Mouse (Mus musculus) thymus, adult 2 months (tissue): ENCODE measurements around the gene Macrod1. TPM values are rescaled to one million over a fixed set of nuclear protein-coding genes. Genes with fewer than 3 reads are reported as not detected.

Experiments
- DNase-seq: peaks from one replicate; pipeline ENCODE4 v3.0.0; 2021
- H3K27ac ChIP-seq: fragments of 200-500 bp; 2 replicates; pipeline ENCODE4 v1.5.1; 2012; ENCODE audit warnings: low read length, control low read depth; ENCODE audit not compliant: control insufficient read depth, insufficient read depth
- H3K27me3 ChIP-seq: fragments of 200-500 bp; 2 replicates; pipeline ENCODE4 v1.6.1; 2012; ENCODE audit warnings: mild to moderate bottlenecking, low read length, moderate library complexity, mixed read lengths; ENCODE audit not compliant: control insufficient read depth, insufficient read depth
- H3K36me3 ChIP-seq: fragments of 200-500 bp; 2 replicates; pipeline ENCODE4 v1.6.1; 2012; ENCODE audit warnings: mild to moderate bottlenecking, low read length, moderate library complexity; ENCODE audit not compliant: control insufficient read depth, insufficient read depth
- H3K4me1 ChIP-seq: fragments of 200-500 bp; replicated peaks from 2 replicates; pipeline ENCODE4 v1.6.1; 2012; ENCODE audit warnings: low read length; ENCODE audit not compliant: control insufficient read depth, insufficient read depth
- H3K4me3 ChIP-seq: fragments of 200-500 bp; 2 replicates; pipeline ENCODE4 v1.5.1; 2012; ENCODE audit warnings: mild to moderate bottlenecking, low read length, control low read depth, moderate library complexity; ENCODE audit not compliant: control insufficient read depth, insufficient read depth
- CTCF ChIP-seq: fragments of 200-500 bp; IDR thresholded peaks from 2 replicates; pipeline ENCODE4 v1.5.1; 2012; ENCODE audit warnings: mild to moderate bottlenecking, control low read depth, low read length, moderate library complexity, borderline replicate concordance; ENCODE audit not compliant: control insufficient read depth, poor library complexity, insufficient read depth; ENCODE audit errors: extremely low read depth
- POLR2A ChIP-seq: fragments of 200-500 bp; IDR thresholded peaks from 2 replicates; pipeline ENCODE4 v1.6.1; 2012; ENCODE audit warnings: mild to moderate bottlenecking, low read length, control low read depth, moderate library complexity; ENCODE audit not compliant: control insufficient read depth, poor library complexity, insufficient read depth; ENCODE audit errors: extremely low read depth
- WGBS: fragments of 180-500 bp; shearing (Covaris S2); methylation state at CpG from one replicate; pipeline ENCODE4 v1.1.7; 2018; 5-methylcytosine and 5-hydroxymethylcytosine counted together
- polyA plus RNA-seq: library from polyadenylated mRNA; depleted of rRNA; stranded (reverse); fragments of >200 nt; gene quantifications from 2 replicates; pipeline ENCODE4 v1.2.3, GENCODE M21; 2012; rRNA removed

Gene Macrod1
- 37.5 and 49.3 TPM in 2 replicates for polyA plus RNA-seq

DNA sequence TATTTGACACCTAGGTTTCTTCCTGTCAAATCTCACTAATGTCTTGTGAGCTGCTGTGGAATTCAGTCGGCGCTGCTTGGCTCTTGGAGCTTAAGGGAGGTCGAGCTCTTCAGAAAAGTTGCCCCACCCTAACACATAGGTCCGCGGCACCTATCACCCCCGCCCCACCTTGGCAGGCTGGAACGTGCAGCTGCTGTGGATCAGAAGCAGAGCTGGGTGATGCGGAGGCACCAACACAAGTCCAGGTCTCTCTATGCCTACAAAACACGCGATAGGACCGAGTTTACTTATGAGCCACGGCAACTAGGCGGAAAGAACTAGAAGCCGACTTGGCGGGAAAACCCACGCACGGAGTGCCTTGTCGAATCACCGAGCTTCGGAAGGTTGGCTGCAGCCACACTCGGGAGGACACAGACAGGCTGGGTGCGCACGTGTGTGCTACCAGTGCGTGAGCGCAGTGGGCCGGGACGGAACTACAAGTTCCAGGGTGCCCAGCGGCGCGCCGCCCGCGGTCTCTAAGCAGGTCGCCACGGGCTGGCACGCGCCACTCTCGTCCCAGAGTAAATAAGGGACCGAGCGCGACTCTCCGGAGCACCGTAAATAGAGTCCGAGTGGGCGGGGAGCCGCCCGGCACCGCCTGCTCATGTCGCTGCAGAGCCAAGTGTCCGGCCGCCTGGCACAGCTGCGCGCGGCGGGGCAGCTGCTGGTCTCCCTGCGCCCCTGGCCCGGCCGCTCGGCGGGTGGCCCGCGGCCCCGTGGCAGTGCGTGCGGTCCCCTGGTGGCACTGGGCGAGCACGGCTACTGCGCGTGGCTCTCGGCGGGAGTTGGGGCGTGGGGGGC is at the start of gene Macrod1:
TSS of gene Macrod1 (plus strand) at position 563 of the 840 bp plus-strand sequence.
- H3K27ac ChIP-seq: no peak within 1 kb of the TSS
- no peaks in the 10 kb centered on the region for H3K27me3 ChIP-seq
- peaks cover 18% of the 10 kb centered on the region for H3K4me1 ChIP-seq
- TF ChIP-seq POLR2A (no peak), CTCF (peak; percentile 65; the same call in 1 of the 2 replicates)
- no peaks in the 10 kb centered on the region for H3K36me3 ChIP-seq
- DNase-seq: peak; percentile 76
- WGBS: 1% methylated on average over 72 of the region's 72 CpGs
- peak within 1 kb of the TSS; percentile 61 for H3K4me3 ChIP-seq

DNA sequence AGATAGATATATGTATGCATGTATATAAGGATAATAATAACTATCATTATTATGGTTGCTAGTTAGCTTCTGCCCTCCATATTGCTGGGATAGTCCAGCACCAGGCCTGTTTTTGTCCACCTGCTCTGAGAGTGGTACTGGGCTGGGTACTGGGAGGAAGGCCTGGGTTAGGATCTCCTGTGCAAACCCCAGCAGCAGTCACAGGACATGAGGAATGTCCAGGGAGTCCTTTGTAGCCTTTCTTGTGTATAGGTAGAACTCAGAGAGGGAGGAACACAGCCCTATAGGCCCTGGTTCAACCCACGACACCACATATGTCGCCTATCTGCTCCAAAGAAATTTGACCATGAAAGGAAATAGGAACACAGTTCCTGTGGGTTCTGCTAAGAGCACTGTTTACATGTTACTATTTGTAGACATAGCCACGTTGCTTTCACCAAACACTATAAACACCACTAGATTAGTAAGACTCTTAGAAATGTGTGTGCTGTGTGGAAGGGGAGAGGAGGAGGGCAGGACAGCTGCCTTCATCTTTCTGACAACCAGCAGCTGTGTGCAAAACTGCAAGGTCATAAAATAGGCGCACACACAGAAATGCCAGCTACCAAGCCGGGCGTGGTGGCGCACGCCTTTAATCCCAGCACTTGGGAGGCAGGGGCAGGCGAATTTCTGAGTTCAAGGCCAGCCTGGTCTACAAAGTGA is 49.6 kb upstream of the Macrod1 start:
- Histone ChIP-seq H3K27ac (no peak overlapping the region), H3K36me3 (peaks cover 28% of the 10 kb centered on the region), H3K4me3 (no peak overlapping the region), H3K27me3 (no peaks in the 10 kb centered on the region), H3K4me1 (no peaks in the 10 kb centered on the region)
- no peak for DNase-seq
- no peak for TF ChIP-seq POLR2A
- TF ChIP-seq CTCF: no peak
- 94% methylated on average over 9 of the region's 9 CpGs for WGBS

DNA sequence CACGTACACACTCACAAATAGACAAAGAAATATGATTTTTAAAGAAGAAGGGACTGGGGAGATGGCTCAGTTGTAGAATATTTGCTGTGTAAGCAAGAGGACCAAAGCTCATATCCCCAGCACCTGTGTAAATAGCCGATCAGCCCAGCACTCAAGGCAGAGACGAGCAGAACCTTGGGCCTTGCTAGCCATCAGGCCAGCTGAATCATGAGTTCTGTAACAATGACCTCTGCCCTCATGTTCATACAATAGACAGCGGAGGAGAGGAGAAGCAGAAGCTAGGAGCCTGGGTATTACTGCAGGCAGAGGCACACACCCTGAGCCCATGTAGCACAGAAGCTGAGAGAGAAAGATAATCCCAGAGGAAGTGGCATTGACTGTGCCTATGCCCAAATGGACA is 44.2 kb upstream of the Macrod1 start:
- no peak for DNase-seq
- WGBS: 95% methylated on average over 4 of the region's 4 CpGs
- Histone ChIP-seq H3K27ac (no peak overlapping the region), H3K27me3 (no peaks in the 10 kb centered on the region), H3K36me3 (peaks cover 30% of the 10 kb centered on the region), H3K4me1 (peaks cover 5% of the 10 kb centered on the region), H3K4me3 (no peak overlapping the region)
- TF ChIP-seq POLR2A (no peak), CTCF (no peak)

GRCm38 (mm10) chr19:7013984-7014383 is 42.6 kb upstream of the Macrod1 start:
- DNase-seq: no peak
- TF ChIP-seq CTCF (no peak), POLR2A (no peak)
- WGBS: 99% methylated on average over 9 of the region's 9 CpGs
- peaks cover 25% of the 10 kb centered on the region for H3K36me3 ChIP-seq
- peaks cover 10% of the 10 kb centered on the region for H3K4me1 ChIP-seq
- no peak overlapping the region for H3K4me3 ChIP-seq
- no peaks in the 10 kb centered on the region for H3K27me3 ChIP-seq
- no peak overlapping the region for H3K27ac ChIP-seq

- 98% methylated on average over 20 of the region's 20 CpGs for WGBS
- H3K4me1 ChIP-seq: peaks cover 12% of the 10 kb centered on the region
- no peak overlapping the region for H3K4me3 ChIP-seq
- H3K27ac ChIP-seq: no peak overlapping the region
- H3K36me3 ChIP-seq: peaks cover 25% of the 10 kb centered on the region
- no peaks in the 10 kb centered on the region for H3K27me3 ChIP-seq
- no peak for DNase-seq
- TF ChIP-seq POLR2A: no peak
- TF ChIP-seq CTCF: no peak
Observed at GRCm38 (mm10) chr19:7014481-7015135, 42.0 kb upstream of the Macrod1 start.
